Mouse (Mus musculus) embryonic fibroblast, embryonic 13.5 days (primary cell): Measurements from ENCODE around the gene Rest.

Experiments
- CTCF ChIP-seq: IDR thresholded peaks from 2 replicates; pipeline ENCODE4 v1.5.1; 2011; ENCODE audit warnings: mild to moderate bottlenecking, control low read depth, low read length, moderate library complexity, borderline replicate concordance; ENCODE audit not compliant: insufficient read depth
- POLR2A ChIP-seq: IDR thresholded peaks from 2 replicates; pipeline ENCODE4 v1.6.1; 2011; ENCODE audit warnings: low read depth, mild to moderate bottlenecking, control low read depth, low read length, moderate library complexity

DNA sequence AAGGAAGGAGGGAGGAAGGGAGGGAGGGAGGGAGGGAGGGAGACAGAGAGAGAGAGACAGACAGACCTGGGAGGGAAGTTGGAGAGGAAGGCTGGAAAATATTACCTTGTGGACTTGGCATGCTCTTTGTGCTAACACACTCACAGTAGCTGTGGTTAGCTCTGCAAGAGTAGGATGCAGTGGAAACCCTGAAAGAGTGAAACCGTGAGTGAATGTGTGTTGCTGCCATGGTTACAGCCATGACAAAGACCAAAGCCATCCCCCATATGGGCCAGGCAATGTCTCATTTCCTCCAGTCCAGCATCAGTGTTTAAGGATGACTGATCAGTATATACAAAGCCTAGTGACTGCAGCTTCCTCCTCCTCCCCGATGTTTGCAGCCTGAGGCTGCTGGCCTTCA, 47.6 kb upstream of the Rest start:
- TF ChIP-seq CTCF (no peak), POLR2A (no peak)
